Mouse (Mus musculus) limb, embryonic 12.5 days (tissue): ENCODE measurements around the gene Mertk. TPM values are rescaled to one million over a fixed set of nuclear protein-coding genes. Genes with fewer than 3 reads are reported as not detected.

Experiments
- polyA plus RNA-seq: library from polyadenylated mRNA; unstranded; fragments of >200 nt; fragmentation: Nextera tagmentation; extraction: Ambion mirVana; gene quantifications from 2 replicates; pipeline ENCODE4 v1.2.1, GENCODE M21; 2016

The Mertk gene
- polyA plus RNA-seq, 1 experiment from 2014 or later: 20.0 TPM

Other genes with a start within 250 kb of the Mertk start
- not detected in 2 replicates for gene Spdye4c, start 107.7 kb upstream of the Mertk start, polyA plus RNA-seq
- 89.8 and 90.0 TPM in 2 replicates for gene Anapc1, start 11.6 kb upstream of the Mertk start, polyA plus RNA-seq
- 30.9 and 32.9 TPM in 2 replicates for gene Tmem87b, start 119.2 kb downstream of the Mertk start, polyA plus RNA-seq
- gene Fbln7, start 164.0 kb downstream of the Mertk start, polyA plus RNA-seq: 2.3 and 3.0 TPM in 2 replicates
- 9.2 and 9.4 TPM in 2 replicates for gene Zc3h8, start 245.1 kb downstream of the Mertk start, polyA plus RNA-seq